Mouse (Mus musculus): ENCODE results near the gene Gipr. TPM values are rescaled to one million over a fixed set of nuclear protein-coding genes. Genes with fewer than 3 reads are reported as not detected.

The Gipr gene
- polyA plus RNA-seq, 1 experiment from 2014 or later, result 9.7 TPM

- H3K4me2 ChIP-seq, result peak overlapping the region; percentile 62
- peaks cover 3% of the 10 kb centered on the region; the same call in 1 of the 2 replicates for H3K36me3 ChIP-seq
- 5% methylated on average over 27 of the region's 27 CpGs for WGBS
- peak overlapping the region; percentile 30 for H3K4me3 ChIP-seq
- peaks cover 52% of the 10 kb centered on the region for H3K27me3 ChIP-seq (replicated peaks)
- H3K9me3 ChIP-seq (replicated peaks), result 0 out of 2 replicates have a peak, but pooled peaks cover 5% of the 10 kb centered on the region
- H3K9ac ChIP-seq, result no peak overlapping the region; the same call in 1 of the 2 replicates
- peaks cover 30% of the 10 kb centered on the region for H3K4me1 ChIP-seq (replicated peaks)
- H3K27ac ChIP-seq (ENCODE audit: poor library complexity, severe bottlenecking), result no peak overlapping the region
- no peak for ATAC-seq (ENCODE audit: insufficient number of reproducible peaks, low FRiP score)
Measured at GRCm38 (mm10) chr7:19178443-19179092, 12.6 kb upstream of the Gipr start.

GRCm38 (mm10) chr7:19178035-19178434 is 12.1 kb upstream of the Gipr start:
- no peak overlapping the region for H3K9ac ChIP-seq
- H3K4me3 ChIP-seq, result no peak overlapping the region
- H3K27ac ChIP-seq (ENCODE audit: poor library complexity, severe bottlenecking), result no peak overlapping the region
- 0 out of 2 replicates have a peak overlapping the region, but pooled peaks have one; percentile 62 for H3K4me2 ChIP-seq
- no peaks in the 10 kb centered on the region for H3K36me3 ChIP-seq
- WGBS, result 11% methylated on average over 18 of the region's 18 CpGs
- peaks cover 34% of the 10 kb centered on the region for H3K4me1 ChIP-seq (replicated peaks)
- H3K27me3 ChIP-seq (replicated peaks), result peaks cover 52% of the 10 kb centered on the region
- H3K9me3 ChIP-seq (replicated peaks), result 0 out of 2 replicates have a peak, but pooled peaks cover 5% of the 10 kb centered on the region
- ATAC-seq (ENCODE audit: insufficient number of reproducible peaks, low FRiP score), result no peak

GRCm38 (mm10) chr7:19177216-19177615 is 11.3 kb upstream of the Gipr start:
- Histone ChIP-seq H3K4me2 (no peak overlapping the region), H3K9ac (no peak overlapping the region), H3K27ac (ENCODE audit: poor library complexity, severe bottlenecking) (no peak overlapping the region), H3K36me3 (no peaks in the 10 kb centered on the region), H3K9me3 (replicated peaks) (0 out of 2 replicates have a peak, but pooled peaks cover 5% of the 10 kb centered on the region), H3K27me3 (replicated peaks) (peaks cover 52% of the 10 kb centered on the region), H3K4me1 (replicated peaks) (peaks cover 40% of the 10 kb centered on the region), H3K4me3 (no peak overlapping the region)
- WGBS, result 73% methylated on average over 7 of the region's 7 CpGs
- no peak for ATAC-seq (ENCODE audit: insufficient number of reproducible peaks, low FRiP score)

- Histone ChIP-seq H3K4me2 (peak overlapping the region; percentile 46), H3K27ac (ENCODE audit: poor library complexity, severe bottlenecking) (no peak overlapping the region), H3K27me3 (replicated peaks) (peaks cover 52% of the 10 kb centered on the region), H3K4me1 (replicated peaks) (peaks cover 40% of the 10 kb centered on the region), H3K36me3 (no peaks in the 10 kb centered on the region), H3K9me3 (replicated peaks) (0 out of 2 replicates have a peak, but pooled peaks cover 5% of the 10 kb centered on the region), H3K9ac (peak overlapping the region; percentile 14; the same call in 1 of the 2 replicates), H3K4me3 (peak overlapping the region; percentile 28)
- WGBS, result 6% methylated on average over 17 of the region's 21 CpGs
- no peak for ATAC-seq (ENCODE audit: insufficient number of reproducible peaks, low FRiP score)
Measured at GRCm38 (mm10) chr7:19176516-19176947, 10.6 kb upstream of the Gipr start.

- WGBS, result 2% methylated on average over 30 of the region's 30 CpGs
- 0 out of 2 replicates have a peak, but pooled peaks have one; percentile 12 for ATAC-seq (ENCODE audit: insufficient number of reproducible peaks, low FRiP score)
- no peak within 1 kb of the TSS for H3K27ac ChIP-seq (ENCODE audit: poor library complexity, severe bottlenecking)
- peaks cover 43% of the 10 kb centered on the region for H3K4me1 ChIP-seq (replicated peaks)
- H3K9ac ChIP-seq, result peak within 1 kb of the TSS; percentile 14; the same call in 1 of the 2 replicates
- 0 out of 2 replicates have a peak, but pooled peaks cover 5% of the 10 kb centered on the region for H3K9me3 ChIP-seq (replicated peaks)
- peaks cover 52% of the 10 kb centered on the region for H3K27me3 ChIP-seq (replicated peaks)
- no peaks in the 10 kb centered on the region for H3K36me3 ChIP-seq
- peak within 1 kb of the TSS; percentile 46 for H3K4me2 ChIP-seq
- peak within 1 kb of the TSS; percentile 28 for H3K4me3 ChIP-seq
Measured at GRCm38 (mm10) chr7:19175708-19176515, 10.0 kb upstream of the Gipr start, which contains the start of gene Eml2. Gene Eml2 (plus strand): TSS chr7:19176421.

GRCm38 (mm10) chr7:19172874-19173273 is 6.9 kb upstream of the Gipr start:
- Histone ChIP-seq H3K36me3 (no peaks in the 10 kb centered on the region), H3K27me3 (replicated peaks) (peaks cover 30% of the 10 kb centered on the region), H3K9ac (peak overlapping the region; percentile 39; the same call in 1 of the 2 replicates), H3K27ac (ENCODE audit: poor library complexity, severe bottlenecking) (peak overlapping the region; percentile 92), H3K4me2 (peak overlapping the region; percentile 63), H3K9me3 (replicated peaks) (no peaks in the 10 kb centered on the region), H3K4me1 (replicated peaks) (peaks cover 59% of the 10 kb centered on the region), H3K4me3 (peak overlapping the region; percentile 30)
- peak; percentile 35; the same call in 1 of the 2 replicates for ATAC-seq (ENCODE audit: insufficient number of reproducible peaks, low FRiP score)
- 5% methylated on average over 17 of the region's 17 CpGs for WGBS

- H3K9ac ChIP-seq, result peak overlapping the region; percentile 55
- no peak overlapping the region for H3K4me3 ChIP-seq
- H3K4me1 ChIP-seq (replicated peaks), result peaks cover 58% of the 10 kb centered on the region
- 13% methylated on average over 8 of the region's 8 CpGs for WGBS
- peak overlapping the region; percentile 92 for H3K27ac ChIP-seq (ENCODE audit: poor library complexity, severe bottlenecking)
- H3K27me3 ChIP-seq (replicated peaks), result peaks cover 20% of the 10 kb centered on the region
- peaks cover 7% of the 10 kb centered on the region for H3K9me3 ChIP-seq (replicated peaks)
- H3K4me2 ChIP-seq, result peak overlapping the region; percentile 63
- ATAC-seq (ENCODE audit: insufficient number of reproducible peaks, low FRiP score), result 0 out of 2 replicates have a peak, but pooled peaks have one; percentile 12
- no peaks in the 10 kb centered on the region for H3K36me3 ChIP-seq
Measured at GRCm38 (mm10) chr7:19171831-19172230, 5.9 kb upstream of the Gipr start.

GRCm38 (mm10) chr7:19170142-19170541 is 4.2 kb upstream of the Gipr start:
- peak; percentile 74 for ATAC-seq (ENCODE audit: insufficient number of reproducible peaks, low FRiP score)
- H3K27ac ChIP-seq (ENCODE audit: poor library complexity, severe bottlenecking), result peak overlapping the region; percentile 92
- WGBS, result 12% methylated on average over 8 of the region's 8 CpGs

GRCm38 (mm10) chr7:19169506-19169905 is 3.6 kb upstream of the Gipr start:
- ATAC-seq (ENCODE audit: insufficient number of reproducible peaks, low FRiP score), result no peak
- WGBS, result 57% methylated on average over 10 of the region's 10 CpGs
- Histone ChIP-seq H3K9me3 (replicated peaks) (peaks cover 7% of the 10 kb centered on the region), H3K4me3 (no peak overlapping the region), H3K4me1 (replicated peaks) (peaks cover 71% of the 10 kb centered on the region), H3K4me2 (no peak overlapping the region), H3K27ac (ENCODE audit: poor library complexity, severe bottlenecking) (peak overlapping the region; percentile 92), H3K9ac (no peak overlapping the region), H3K36me3 (no peaks in the 10 kb centered on the region), H3K27me3 (replicated peaks) (no peaks in the 10 kb centered on the region)

More at GRCm38 (mm10) chr7:19170142-19170541, 4.2 kb upstream of the Gipr start:
- peaks cover 7% of the 10 kb centered on the region for H3K9me3 ChIP-seq (replicated peaks)
- H3K4me2 ChIP-seq, result peak overlapping the region; percentile 19
- no peak overlapping the region for H3K4me3 ChIP-seq
- peaks cover 4% of the 10 kb centered on the region for H3K27me3 ChIP-seq (replicated peaks)
- peaks cover 65% of the 10 kb centered on the region for H3K4me1 ChIP-seq (replicated peaks)
- H3K9ac ChIP-seq, result 0 out of 2 replicates have a peak overlapping the region, but pooled peaks have one; percentile 19
- no peaks in the 10 kb centered on the region for H3K36me3 ChIP-seq

- 0 out of 2 replicates have a peak overlapping the region, but pooled peaks have one; percentile 21 for H3K27ac ChIP-seq (ENCODE audit: poor library complexity, severe bottlenecking)
- H3K4me1 ChIP-seq (replicated peaks), result peaks cover 67% of the 10 kb centered on the region
- H3K27me3 ChIP-seq (replicated peaks), result peaks cover 14% of the 10 kb centered on the region; the same call in 1 of the 2 replicates
- no peaks in the 10 kb centered on the region for H3K36me3 ChIP-seq
- no peak overlapping the region for H3K4me3 ChIP-seq
- H3K4me2 ChIP-seq, result no peak overlapping the region
- peaks cover 7% of the 10 kb centered on the region for H3K9me3 ChIP-seq (replicated peaks)
- H3K9ac ChIP-seq, result no peak overlapping the region
- ATAC-seq (ENCODE audit: insufficient number of reproducible peaks, low FRiP score), result no peak
- WGBS, result 84% methylated on average over 3 of the region's 3 CpGs
Measured at GRCm38 (mm10) chr7:19166990-19167389, 1.1 kb upstream of the Gipr start.

Data from heart, embryonic 12.5 days (tissue).